Mouse (Mus musculus): ENCODE results near the gene Pip5k1a. TPM values are rescaled to one million over a fixed set of nuclear protein-coding genes. Genes with fewer than 3 reads are reported as not detected.
"Not testable (repeated sequence)": the region's sequence is repeated elsewhere in the genome, so short reads cannot be mapped to it uniquely, and the experiment has no call there.

The Pip5k1a gene
- polyA plus RNA-seq, 1 experiment from 2014 or later = 8.5 TPM

- Histone ChIP-seq H3K4me3 (replicated peaks) (peak overlapping the region; percentile 75), H3K9ac (peak overlapping the region; percentile 81), H3K27ac (replicated peaks) (peak overlapping the region; percentile 75), H3K36me3 (replicated peaks) (peaks cover 20% of the 10 kb centered on the region), H3K27me3 (no peaks in the 10 kb centered on the region), H3K4me2 (peak overlapping the region; percentile 69), H3K9me3 (replicated peaks) (no peaks in the 10 kb centered on the region), H3K4me1 (replicated peaks) (peaks cover 65% of the 10 kb centered on the region)
- ATAC-seq (ENCODE audit: insufficient read depth) = peak; percentile 24
- WGBS (ENCODE audit: insufficient replicate concordance) = 6% methylated on average over 7 of the region's 7 CpGs
Observed at GRCm38 (mm10) chr3:95042838-95043229, 63.9 kb downstream of the Pip5k1a start.

DNA sequence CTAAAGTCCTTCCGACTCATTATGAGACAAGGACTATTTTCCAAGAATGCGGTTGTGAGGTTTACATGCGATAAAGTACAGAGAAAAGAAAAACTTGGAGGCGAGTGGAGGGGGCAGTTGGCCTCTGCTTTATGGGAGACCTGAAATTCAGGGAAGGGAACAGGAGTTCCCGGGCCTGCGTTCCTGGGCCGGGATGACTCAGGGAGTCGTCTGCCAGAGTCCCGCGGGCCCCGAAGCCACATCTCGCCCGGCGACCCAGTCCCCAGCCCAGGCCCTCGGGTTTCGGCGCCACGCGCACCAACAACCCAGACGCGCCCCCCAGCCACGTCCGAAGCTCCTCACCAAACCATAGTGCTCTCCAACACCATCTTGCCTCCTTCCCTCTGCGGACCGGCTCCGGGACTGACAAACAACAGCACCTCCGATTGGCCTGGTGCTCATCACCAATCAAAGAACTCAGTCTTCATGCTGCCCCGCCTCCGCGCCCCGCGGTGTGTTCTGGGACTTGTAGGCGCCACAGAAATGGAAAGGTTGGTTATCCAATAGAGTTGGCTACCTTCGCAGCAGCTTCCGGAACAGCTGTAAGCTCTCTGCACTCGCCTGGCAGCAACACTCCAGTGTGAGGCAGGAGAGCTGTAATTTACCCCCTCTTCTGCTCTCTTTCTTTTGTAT is 64.4 kb downstream of the Pip5k1a start, which contains the start of gene Psmd4:
Gene Psmd4 (minus strand): TSS at position 449 of the 672 bp plus-strand sequence.
- WGBS (ENCODE audit: insufficient replicate concordance) = under 1% methylated on average over 36 of the region's 36 CpGs
- H3K27me3 ChIP-seq = no peaks in the 10 kb centered on the region
- ATAC-seq (ENCODE audit: insufficient read depth) = peak; percentile 96
- peak within 1 kb of the TSS; percentile 69 for H3K4me2 ChIP-seq
- peak within 1 kb of the TSS; percentile 75 for H3K4me3 ChIP-seq (replicated peaks)
- no peaks in the 10 kb centered on the region for H3K9me3 ChIP-seq (replicated peaks)
- peaks cover 24% of the 10 kb centered on the region for H3K36me3 ChIP-seq (replicated peaks)
- H3K9ac ChIP-seq = peak within 1 kb of the TSS; percentile 81
- H3K4me1 ChIP-seq (replicated peaks) = peaks cover 60% of the 10 kb centered on the region
- H3K27ac ChIP-seq (replicated peaks) = peak within 1 kb of the TSS; percentile 84

GRCm38 (mm10) chr3:95041625-95042024 is 65.1 kb downstream of the Pip5k1a start:
- no peak for ATAC-seq (ENCODE audit: insufficient read depth)
- 14% methylated on average over 3 of the region's 3 CpGs for WGBS (ENCODE audit: insufficient replicate concordance)
- H3K9me3 ChIP-seq (replicated peaks) = no peaks in the 10 kb centered on the region
- H3K4me2 ChIP-seq = peak overlapping the region; percentile 66
- H3K4me3 ChIP-seq (replicated peaks) = peak overlapping the region; percentile 75
- H3K36me3 ChIP-seq (replicated peaks) = peaks cover 30% of the 10 kb centered on the region
- H3K27me3 ChIP-seq = no peaks in the 10 kb centered on the region
- H3K9ac ChIP-seq = peak overlapping the region; percentile 81
- peaks cover 53% of the 10 kb centered on the region for H3K4me1 ChIP-seq (replicated peaks)
- peak overlapping the region; percentile 84 for H3K27ac ChIP-seq (replicated peaks)

DNA sequence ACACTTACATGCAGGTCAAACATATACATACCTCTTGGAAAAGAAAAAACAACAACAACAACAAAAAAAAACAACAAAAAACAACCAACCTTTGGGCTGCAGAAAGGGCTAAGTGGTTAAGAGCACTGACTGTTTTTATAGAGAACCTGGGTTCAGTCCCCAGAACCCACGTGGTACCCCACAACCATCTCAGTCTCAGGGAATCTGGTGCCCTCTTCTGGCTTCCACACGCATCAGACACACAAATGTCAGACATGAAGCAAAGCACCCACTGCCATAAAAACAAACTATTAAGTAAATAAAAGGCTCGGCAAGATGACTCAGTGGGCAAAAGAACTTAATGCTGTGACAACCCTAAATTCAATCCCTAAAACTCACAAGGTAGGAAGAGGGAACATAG is 76.8 kb downstream of the Pip5k1a start:
- ATAC-seq (ENCODE audit: insufficient read depth) = no peak
- H3K9ac ChIP-seq = no peak overlapping the region
- WGBS (ENCODE audit: insufficient replicate concordance) = 49% methylated on average over 3 of the region's 3 CpGs

DNA sequence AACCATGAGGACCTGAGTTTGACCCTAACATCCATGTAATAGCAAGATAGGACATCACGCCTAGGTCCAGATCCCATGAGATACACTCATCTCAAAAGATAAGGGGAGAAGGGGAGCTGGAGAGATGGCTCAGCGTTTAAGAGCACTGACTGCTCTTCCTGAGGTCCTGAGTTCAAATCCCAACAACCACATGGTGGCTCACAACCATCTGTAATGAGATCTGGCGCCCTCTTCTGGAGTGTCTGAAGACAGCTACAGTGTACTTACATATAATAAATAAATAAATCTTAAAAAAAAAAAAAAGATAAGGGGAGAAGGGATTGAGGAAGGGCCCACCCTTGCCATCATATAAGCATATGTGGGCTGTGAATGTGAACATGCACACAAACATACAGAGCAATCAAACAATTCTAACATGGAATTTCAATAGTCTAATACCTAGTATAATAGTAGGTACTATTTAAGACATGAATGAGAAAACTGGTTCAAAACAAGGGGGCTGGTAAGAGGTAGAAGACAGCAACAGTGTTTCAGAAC is 77.4 kb downstream of the Pip5k1a start:
- WGBS (ENCODE audit: insufficient replicate concordance) = 60% methylated on average over 3 of the region's 3 CpGs
- not testable (repeated sequence) for ATAC-seq (ENCODE audit: insufficient read depth)

More for the DNA sequence above, 76.8 kb downstream of the Pip5k1a start:
- no peak overlapping the region for H3K27ac ChIP-seq (replicated peaks)
- H3K4me3 ChIP-seq (replicated peaks) = no peak overlapping the region
- no peaks in the 10 kb centered on the region for H3K9me3 ChIP-seq (replicated peaks)
- peaks cover 29% of the 10 kb centered on the region for H3K4me1 ChIP-seq (replicated peaks)
- H3K27me3 ChIP-seq = no peaks in the 10 kb centered on the region
- peaks cover 59% of the 10 kb centered on the region for H3K36me3 ChIP-seq (replicated peaks)
- H3K4me2 ChIP-seq = no peak overlapping the region

DNA sequence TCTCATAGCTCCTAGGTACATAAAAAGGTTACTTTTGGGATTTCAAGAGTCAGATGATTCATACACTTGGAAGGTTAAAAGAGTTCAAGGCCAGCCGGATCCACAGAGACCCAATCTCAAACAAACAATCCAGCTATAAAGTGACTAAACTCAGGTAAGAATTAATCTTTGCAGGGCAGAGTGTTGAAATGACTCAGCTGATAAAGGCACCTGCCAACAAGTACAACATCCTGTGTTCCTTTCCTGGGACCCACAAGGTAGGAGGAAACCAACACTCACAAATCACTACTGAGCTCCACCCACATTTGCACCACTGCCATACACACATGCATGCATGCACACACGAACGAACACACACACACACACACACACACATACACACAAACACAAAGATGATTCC is 78.1 kb downstream of the Pip5k1a start:
- peaks cover 38% of the 10 kb centered on the region for H3K4me1 ChIP-seq (replicated peaks)
- H3K4me2 ChIP-seq = no peak overlapping the region
- H3K4me3 ChIP-seq (replicated peaks) = no peak overlapping the region
- no peaks in the 10 kb centered on the region for H3K27me3 ChIP-seq
- no peak for ATAC-seq (ENCODE audit: insufficient read depth)
- no peak overlapping the region for H3K9ac ChIP-seq
- peaks cover 45% of the 10 kb centered on the region for H3K36me3 ChIP-seq (replicated peaks)
- no peaks in the 10 kb centered on the region for H3K9me3 ChIP-seq (replicated peaks)
- WGBS (ENCODE audit: insufficient replicate concordance) = 70% methylated on average over 3 of the region's 3 CpGs
- no peak overlapping the region for H3K27ac ChIP-seq (replicated peaks)

More for the DNA sequence above, 77.4 kb downstream of the Pip5k1a start:
- peaks cover 35% of the 10 kb centered on the region for H3K4me1 ChIP-seq (replicated peaks)
- H3K9ac ChIP-seq; H3K4me3 ChIP-seq (replicated peaks); H3K9me3 ChIP-seq (replicated peaks); H3K4me2 ChIP-seq; H3K27ac ChIP-seq (replicated peaks); H3K27me3 ChIP-seq: not testable (repeated sequence)
- peaks cover 53% of the 10 kb centered on the region for H3K36me3 ChIP-seq (replicated peaks)

GRCm38 (mm10) chr3:95027701-95028100 is 79.0 kb downstream of the Pip5k1a start:
- WGBS (ENCODE audit: insufficient replicate concordance) = 18% methylated on average over 5 of the region's 5 CpGs
- Histone ChIP-seq H3K9me3 (replicated peaks) (no peaks in the 10 kb centered on the region), H3K27me3 (no peaks in the 10 kb centered on the region), H3K4me3 (replicated peaks) (no peak overlapping the region), H3K4me1 (replicated peaks) (peaks cover 38% of the 10 kb centered on the region), H3K9ac (no peak overlapping the region), H3K27ac (replicated peaks) (peak overlapping the region; percentile 29; the same call in 1 of the 2 replicates), H3K36me3 (replicated peaks) (peaks cover 36% of the 10 kb centered on the region), H3K4me2 (no peak overlapping the region)
- ATAC-seq (ENCODE audit: insufficient read depth) = no peak

GRCm38 (mm10) chr3:95027057-95027645 is 79.6 kb downstream of the Pip5k1a start:
- no peak overlapping the region for H3K9ac ChIP-seq
- H3K9me3 ChIP-seq (replicated peaks) = no peaks in the 10 kb centered on the region
- no peaks in the 10 kb centered on the region for H3K27me3 ChIP-seq
- peaks cover 31% of the 10 kb centered on the region for H3K36me3 ChIP-seq (replicated peaks)
- 49% methylated on average over 5 of the region's 5 CpGs for WGBS (ENCODE audit: insufficient replicate concordance)
- peaks cover 38% of the 10 kb centered on the region for H3K4me1 ChIP-seq (replicated peaks)
- H3K4me3 ChIP-seq (replicated peaks) = no peak overlapping the region
- peak overlapping the region; percentile 29; the same call in 1 of the 2 replicates for H3K27ac ChIP-seq (replicated peaks)
- 0 out of 2 replicates have a peak, but pooled peaks have one; percentile 29 for ATAC-seq (ENCODE audit: insufficient read depth)
- H3K4me2 ChIP-seq = no peak overlapping the region

- WGBS (ENCODE audit: insufficient replicate concordance) = 22% methylated on average over 5 of the region's 5 CpGs
- Histone ChIP-seq H3K27me3 (no peaks in the 10 kb centered on the region), H3K9me3 (replicated peaks) (no peaks in the 10 kb centered on the region), H3K36me3 (replicated peaks) (peaks cover 12% of the 10 kb centered on the region), H3K9ac (no peak overlapping the region; the same call in 1 of the 2 replicates), H3K4me3 (replicated peaks) (no peak overlapping the region), H3K4me1 (replicated peaks) (peaks cover 38% of the 10 kb centered on the region), H3K27ac (replicated peaks) (no peak overlapping the region), H3K4me2 (peak overlapping the region; percentile 3; the same call in 1 of the 2 replicates)
- ATAC-seq (ENCODE audit: insufficient read depth) = no peak
Observed at GRCm38 (mm10) chr3:95025202-95025601, 81.5 kb downstream of the Pip5k1a start.

DNA sequence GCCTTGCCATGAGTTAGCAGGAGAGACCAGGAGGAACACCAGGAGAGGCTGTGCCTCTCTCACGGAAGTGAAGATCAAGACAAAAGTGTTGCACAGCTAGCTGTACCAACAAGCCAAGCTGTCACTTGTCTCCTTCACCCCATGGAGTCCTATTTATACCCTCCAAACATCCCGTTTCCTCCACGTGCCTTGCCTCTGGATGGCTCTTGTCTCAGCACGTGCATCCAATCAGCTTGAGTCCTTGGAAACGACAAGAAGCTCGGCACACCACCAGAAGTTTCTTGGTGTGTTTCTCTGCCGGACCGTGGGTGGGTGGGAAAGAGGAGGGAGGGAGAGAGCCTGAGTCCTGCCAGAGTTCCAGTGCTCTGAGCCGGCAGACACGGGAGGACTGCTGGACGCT is 82.2 kb downstream of the Pip5k1a start:
- Histone ChIP-seq H3K4me1 (replicated peaks) (peaks cover 38% of the 10 kb centered on the region), H3K27me3 (no peaks in the 10 kb centered on the region), H3K9me3 (replicated peaks) (no peaks in the 10 kb centered on the region), H3K4me2 (peak overlapping the region; percentile 3; the same call in 1 of the 2 replicates), H3K27ac (replicated peaks) (peak overlapping the region; percentile 20; the same call in 1 of the 2 replicates), H3K9ac (no peak overlapping the region; the same call in 1 of the 2 replicates), H3K36me3 (replicated peaks) (peaks cover 9% of the 10 kb centered on the region), H3K4me3 (replicated peaks) (no peak overlapping the region)
- ATAC-seq (ENCODE audit: insufficient read depth) = 0 out of 2 replicates have a peak, but pooled peaks have one; percentile 6
- WGBS (ENCODE audit: insufficient replicate concordance) = 36% methylated on average over 11 of the region's 11 CpGs

DNA sequence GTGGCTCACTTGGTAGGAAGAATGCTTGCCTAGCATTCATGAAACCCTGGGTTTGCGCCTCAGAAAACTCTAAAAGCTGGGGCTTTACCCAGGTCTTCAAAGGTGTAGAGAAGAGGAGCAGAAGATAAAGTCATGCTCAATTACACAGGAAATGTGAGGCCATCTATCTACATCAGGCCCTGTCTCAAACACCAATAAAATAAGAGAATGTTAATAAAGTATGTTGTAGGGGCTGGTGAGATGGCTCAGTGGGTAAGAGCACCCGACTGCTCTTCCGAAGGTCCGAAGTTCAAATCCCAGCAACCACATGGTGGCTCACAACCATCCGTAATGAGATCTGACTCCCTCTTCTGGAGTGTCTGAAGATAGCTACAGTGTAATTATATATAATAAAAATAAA is 85.8 kb downstream of the Pip5k1a start:
- 87% methylated on average over 5 of the region's 5 CpGs for WGBS (ENCODE audit: insufficient replicate concordance)
- not testable (repeated sequence) for H3K9ac ChIP-seq; H3K4me2 ChIP-seq; H3K27ac ChIP-seq (replicated peaks); H3K27me3 ChIP-seq; H3K9me3 ChIP-seq (replicated peaks); ATAC-seq (ENCODE audit: insufficient read depth); H3K4me3 ChIP-seq (replicated peaks)
- Histone ChIP-seq H3K36me3 (replicated peaks) (peaks cover 12% of the 10 kb centered on the region; the same call in 1 of the 2 replicates), H3K4me1 (replicated peaks) (peaks cover 29% of the 10 kb centered on the region)
